Mouse (Mus musculus): ENCODE results near the gene Pi16. TPM values are rescaled to one million over a fixed set of nuclear protein-coding genes. Genes with fewer than 3 reads are reported as not detected.

The Pi16 gene
- polyA plus RNA-seq, 1 experiment, result 4.7 TPM

GRCm38 (mm10) chr17:29325831-29326230, 8.4 kb downstream of the Pi16 start:
- H3K4me3 ChIP-seq (replicated peaks), result no peak overlapping the region
- H3K9me3 ChIP-seq, result 0 out of 2 replicates have a peak, but pooled peaks cover 8% of the 10 kb centered on the region
- H3K36me3 ChIP-seq (replicated peaks; ENCODE audit: low read length), result peaks cover 18% of the 10 kb centered on the region
- peaks cover 17% of the 10 kb centered on the region for H3K4me1 ChIP-seq
- H3K27me3 ChIP-seq (replicated peaks), result peaks cover 31% of the 10 kb centered on the region
- no peak for TF ChIP-seq GATA1 (IDR thresholded peaks at IDR 0.05; ENCODE audit: borderline replicate concordance, low read length)
- TF ChIP-seq FLI1 (IDR thresholded peaks at IDR 0.05; ENCODE audit: low read length), result no peak

DNA sequence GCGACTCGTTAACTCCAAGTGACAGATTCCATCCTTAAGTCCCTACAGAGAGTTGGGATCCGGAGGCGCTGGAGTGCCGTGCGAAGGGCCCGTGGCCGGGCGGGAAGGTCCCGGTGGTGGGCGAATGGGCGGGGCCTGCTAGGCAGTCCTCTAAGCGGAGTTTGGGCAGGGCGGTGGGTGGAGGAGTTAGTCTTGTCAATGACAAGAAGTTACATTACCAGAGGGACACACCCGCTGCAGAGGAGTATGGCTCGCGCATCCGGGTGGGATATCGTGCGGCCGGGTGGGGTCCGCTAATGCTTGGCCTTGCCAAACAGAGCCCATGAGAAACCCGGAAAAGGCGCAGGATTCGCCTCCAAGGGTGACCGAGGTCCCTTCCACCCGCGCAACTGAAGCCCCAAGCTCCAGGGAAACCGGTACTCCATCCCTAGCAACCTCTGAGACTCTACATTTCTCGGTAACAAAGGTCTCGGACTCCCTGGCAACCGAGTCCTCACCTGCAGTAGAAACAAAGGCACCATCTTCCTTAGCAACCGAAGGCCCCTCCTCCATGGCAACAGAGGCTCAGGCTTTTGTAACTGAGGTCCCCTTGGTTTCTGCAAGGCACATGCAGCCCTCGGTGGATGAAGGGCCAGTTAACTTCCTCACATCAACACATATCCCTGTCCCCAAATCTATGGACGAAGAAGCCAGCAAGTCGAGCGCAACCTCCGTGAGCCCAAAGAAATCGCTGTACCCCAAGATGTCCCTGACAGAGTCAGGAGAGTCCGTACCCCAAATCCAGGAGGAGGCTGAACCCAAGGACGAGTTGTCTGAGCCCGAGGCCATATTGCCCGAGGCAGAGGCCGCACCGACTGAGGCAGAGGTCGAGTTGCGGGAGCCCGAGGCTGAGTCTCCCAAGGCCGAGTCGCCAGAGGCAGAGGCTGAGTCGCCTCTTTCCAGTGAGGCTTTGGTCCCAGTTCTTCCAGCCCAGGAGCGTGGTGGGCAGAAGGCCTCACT, 9.3 kb downstream of the Pi16 start:
- H3K4me1 ChIP-seq, result peaks cover 27% of the 10 kb centered on the region
- 0 out of 2 replicates have a peak, but pooled peaks cover 8% of the 10 kb centered on the region for H3K9me3 ChIP-seq
- TF ChIP-seq GATA1 (IDR thresholded peaks at IDR 0.05; ENCODE audit: borderline replicate concordance, low read length), result no peak
- TF ChIP-seq FLI1 (IDR thresholded peaks at IDR 0.05; ENCODE audit: low read length), result no peak
- H3K36me3 ChIP-seq (replicated peaks; ENCODE audit: low read length), result peaks cover 27% of the 10 kb centered on the region
- H3K27me3 ChIP-seq (replicated peaks), result peaks cover 21% of the 10 kb centered on the region
- no peak overlapping the region for H3K4me3 ChIP-seq (replicated peaks)

DNA sequence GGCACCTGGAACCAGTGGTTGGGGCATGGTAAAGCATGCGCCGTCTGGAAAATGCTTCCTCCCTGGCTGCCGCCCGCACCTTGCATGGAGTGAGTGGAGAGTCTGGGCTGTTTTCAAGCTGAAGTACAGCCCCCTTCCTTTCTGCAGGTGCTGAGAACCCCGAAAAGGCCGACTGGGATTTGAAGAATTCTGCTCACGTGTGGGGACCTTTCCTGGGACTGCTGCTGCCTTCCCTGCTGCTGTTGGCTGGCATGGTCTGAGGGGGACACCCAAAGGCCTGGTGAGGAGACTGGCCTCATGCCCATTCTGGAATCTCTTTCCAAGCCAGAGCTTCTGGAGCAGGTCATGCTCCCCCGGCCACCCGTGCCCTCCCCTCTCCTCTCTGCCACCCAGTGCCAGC, 10.2 kb downstream of the Pi16 start:
- peaks cover 36% of the 10 kb centered on the region for H3K36me3 ChIP-seq (replicated peaks; ENCODE audit: low read length)
- no peak overlapping the region for H3K4me3 ChIP-seq (replicated peaks)
- TF ChIP-seq FLI1 (IDR thresholded peaks at IDR 0.05; ENCODE audit: low read length) (no peak), GATA1 (IDR thresholded peaks at IDR 0.05; ENCODE audit: borderline replicate concordance, low read length) (no peak)
- H3K4me1 ChIP-seq, result peaks cover 34% of the 10 kb centered on the region
- peaks cover 15% of the 10 kb centered on the region for H3K27me3 ChIP-seq (replicated peaks)
- 0 out of 2 replicates have a peak, but pooled peaks cover 8% of the 10 kb centered on the region for H3K9me3 ChIP-seq

GRCm38 (mm10) chr17:29330221-29330620, 12.7 kb downstream of the Pi16 start:
- H3K9me3 ChIP-seq, result 0 out of 2 replicates have a peak, but pooled peaks cover 8% of the 10 kb centered on the region
- no peak overlapping the region for H3K4me3 ChIP-seq (replicated peaks)
- TF ChIP-seq FLI1 (IDR thresholded peaks at IDR 0.05; ENCODE audit: low read length) (no peak), GATA1 (IDR thresholded peaks at IDR 0.05; ENCODE audit: borderline replicate concordance, low read length) (no peak)
- H3K4me1 ChIP-seq, result peaks cover 28% of the 10 kb centered on the region
- peaks cover 58% of the 10 kb centered on the region for H3K36me3 ChIP-seq (replicated peaks; ENCODE audit: low read length)
- H3K27me3 ChIP-seq (replicated peaks), result peaks cover 15% of the 10 kb centered on the region

DNA sequence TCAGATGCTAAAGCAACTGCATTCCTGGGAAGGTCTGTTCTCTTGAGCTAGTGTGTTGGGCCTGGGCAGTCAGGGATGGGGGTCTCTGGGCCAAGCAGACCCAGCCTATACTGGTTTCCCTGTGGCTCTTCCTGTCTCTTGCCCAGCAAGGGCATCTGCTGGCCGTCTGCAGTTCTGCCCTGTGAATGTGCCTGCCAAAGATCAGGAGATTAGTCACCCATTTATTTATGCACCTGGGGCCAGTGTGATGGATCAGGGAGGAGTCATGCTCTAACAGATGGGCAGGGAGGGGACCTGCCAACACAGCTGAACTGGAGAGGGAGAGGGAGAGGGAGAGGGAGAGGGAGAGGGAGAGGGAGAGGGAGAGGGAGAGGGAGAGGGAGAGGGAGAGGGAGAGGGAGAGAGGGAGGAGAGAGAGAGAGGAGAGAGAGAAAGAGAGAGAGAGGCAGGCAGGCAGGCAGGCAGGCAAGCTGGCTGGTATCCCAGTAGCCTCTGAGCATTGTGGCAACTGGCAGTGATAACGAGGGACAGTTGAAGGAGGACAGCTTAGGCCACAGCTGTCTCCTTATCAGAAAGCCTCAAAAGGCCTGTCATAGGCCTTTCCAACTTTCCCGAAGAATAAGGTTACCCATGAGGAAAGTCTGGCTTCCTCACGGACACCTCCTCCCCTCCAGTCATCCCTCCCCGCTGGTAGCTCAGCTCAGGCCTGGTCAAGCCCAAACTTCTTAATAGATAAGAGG, 13.4 kb downstream of the Pi16 start:
- H3K36me3 ChIP-seq (replicated peaks; ENCODE audit: low read length), result peaks cover 64% of the 10 kb centered on the region
- TF ChIP-seq GATA1 (IDR thresholded peaks at IDR 0.05; ENCODE audit: borderline replicate concordance, low read length) (no peak), FLI1 (IDR thresholded peaks at IDR 0.05; ENCODE audit: low read length) (no peak)
- H3K4me3 ChIP-seq (replicated peaks), result no peak overlapping the region

DNA sequence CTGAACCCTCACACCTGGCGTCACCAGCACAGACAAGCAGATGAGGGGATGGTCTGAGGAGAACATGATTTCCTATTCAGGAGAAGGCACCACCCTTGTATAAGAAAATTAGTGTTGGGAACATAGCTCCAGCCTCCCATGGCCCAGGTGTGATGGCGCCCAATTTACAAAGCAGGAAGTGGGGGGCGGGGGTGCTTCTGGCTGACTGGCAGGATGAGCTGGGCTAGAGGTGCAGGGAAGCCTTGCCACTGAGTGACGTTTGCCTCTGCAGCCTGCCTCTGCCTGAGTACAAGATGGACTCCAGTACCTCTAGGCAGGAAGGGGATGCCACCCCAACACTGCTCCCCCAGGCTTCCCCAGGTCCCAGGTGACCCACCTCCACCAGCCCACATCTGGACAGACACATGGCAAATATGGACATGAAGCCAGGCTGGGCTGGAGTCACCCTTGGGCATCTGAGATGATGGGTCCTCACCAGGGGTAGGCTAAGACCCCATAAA, 14.8 kb downstream of the Pi16 start:
- Histone ChIP-seq H3K4me1 (peaks cover 28% of the 10 kb centered on the region), H3K4me3 (replicated peaks) (no peak overlapping the region), H3K9me3 (0 out of 2 replicates have a peak, but pooled peaks cover 4% of the 10 kb centered on the region), H3K27me3 (replicated peaks) (peaks cover 6% of the 10 kb centered on the region), H3K36me3 (replicated peaks; ENCODE audit: low read length) (peaks cover 77% of the 10 kb centered on the region)
- TF ChIP-seq GATA1 (IDR thresholded peaks at IDR 0.05; ENCODE audit: borderline replicate concordance, low read length) (no peak), FLI1 (IDR thresholded peaks at IDR 0.05; ENCODE audit: low read length) (no peak)

More for the DNA sequence above, 13.4 kb downstream of the Pi16 start:
- Histone ChIP-seq H3K27me3 (replicated peaks) (peaks cover 14% of the 10 kb centered on the region), H3K4me1 (peaks cover 28% of the 10 kb centered on the region), H3K9me3 (0 out of 2 replicates have a peak, but pooled peaks cover 8% of the 10 kb centered on the region)

DNA sequence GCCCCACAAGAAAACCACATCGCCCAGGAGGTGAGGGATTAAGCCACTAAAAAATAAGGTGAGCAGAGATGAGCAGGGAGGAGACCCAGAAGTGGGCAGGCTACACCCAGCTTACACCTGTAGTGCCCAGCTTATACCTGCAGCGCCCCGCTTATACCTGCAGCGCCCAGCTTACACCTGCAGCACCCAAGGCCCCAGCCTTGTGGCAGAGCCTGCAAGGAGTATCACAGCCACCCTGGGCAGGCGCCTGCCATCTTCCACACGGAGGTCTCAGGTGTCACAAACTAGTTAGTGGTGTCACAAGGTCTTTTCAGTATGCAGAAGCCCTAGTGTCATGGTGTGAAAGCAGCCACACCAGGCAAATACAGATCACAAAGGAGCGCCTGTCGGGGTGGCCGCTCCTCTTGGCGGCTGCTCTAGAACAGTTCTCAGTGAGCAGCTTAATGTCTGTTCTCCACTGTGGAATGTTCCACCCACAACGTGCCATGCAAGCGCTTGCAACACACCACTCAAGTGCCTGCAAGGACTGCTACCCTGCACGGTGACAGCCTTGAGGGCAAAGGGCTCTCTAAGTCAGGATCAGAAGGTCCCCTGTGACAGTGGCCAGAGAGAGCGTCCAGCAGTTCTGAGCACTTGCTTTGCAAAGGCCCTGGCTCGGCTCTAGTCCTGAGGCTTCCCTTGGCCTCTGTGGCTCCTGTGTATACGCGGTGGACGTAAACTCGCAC, 18.9 kb downstream of the Pi16 start:
- H3K4me3 ChIP-seq (replicated peaks), result no peak overlapping the region
- H3K36me3 ChIP-seq (replicated peaks; ENCODE audit: low read length), result peaks cover 96% of the 10 kb centered on the region
- H3K27me3 ChIP-seq (replicated peaks), result no peaks in the 10 kb centered on the region
- H3K4me1 ChIP-seq, result peaks cover 30% of the 10 kb centered on the region
- H3K9me3 ChIP-seq, result no peaks in the 10 kb centered on the region
- TF ChIP-seq GATA1 (IDR thresholded peaks at IDR 0.05; ENCODE audit: borderline replicate concordance, low read length) (no peak), FLI1 (IDR thresholded peaks at IDR 0.05; ENCODE audit: low read length) (no peak)

DNA sequence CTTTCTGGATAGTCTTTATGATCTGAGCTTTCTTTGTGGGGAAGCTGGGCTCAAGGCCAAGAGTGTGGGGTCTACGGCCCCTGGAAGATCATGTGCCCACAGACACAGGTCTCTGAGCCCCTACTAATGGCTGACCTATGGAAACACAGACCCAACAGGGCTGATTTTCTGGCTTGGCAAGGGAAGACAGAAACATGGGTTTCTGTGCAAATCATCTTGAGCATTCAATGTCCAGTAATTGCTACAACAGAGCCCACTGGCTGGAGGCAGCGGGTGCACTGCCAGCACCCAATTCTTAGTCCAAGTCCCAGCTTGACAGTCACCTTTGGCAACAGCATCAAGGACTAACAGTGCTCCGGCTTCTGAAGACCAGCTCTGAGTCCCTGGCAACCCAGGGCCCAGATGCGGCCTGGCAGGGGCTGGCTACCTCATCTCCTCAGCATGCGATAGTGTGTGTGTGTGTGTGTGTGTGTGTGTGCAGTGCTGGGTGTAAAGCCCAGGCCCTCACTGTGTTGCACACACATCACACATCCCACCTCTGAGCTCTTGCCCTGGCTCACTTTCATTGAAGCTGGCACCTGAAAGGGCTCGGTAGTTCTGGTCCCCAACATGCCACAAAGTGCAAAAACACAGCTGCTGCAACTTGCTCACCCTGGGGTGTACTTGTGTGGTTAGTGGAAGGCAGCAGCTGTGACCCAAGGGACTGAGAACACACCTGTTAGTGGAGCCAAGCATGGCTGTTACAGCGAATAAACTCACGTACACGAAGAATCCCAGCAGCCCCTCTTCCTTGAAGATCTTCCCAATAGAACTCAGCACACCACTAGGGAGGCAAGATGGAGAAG, 20.7 kb downstream of the Pi16 start:
- Histone ChIP-seq H3K4me1 (peaks cover 36% of the 10 kb centered on the region), H3K36me3 (replicated peaks; ENCODE audit: low read length) (peaks cover 95% of the 10 kb centered on the region), H3K4me3 (replicated peaks) (no peak overlapping the region), H3K9me3 (no peaks in the 10 kb centered on the region), H3K27me3 (replicated peaks) (no peaks in the 10 kb centered on the region)
- no peak for TF ChIP-seq FLI1 (IDR thresholded peaks at IDR 0.05; ENCODE audit: low read length)
- TF ChIP-seq GATA1 (IDR thresholded peaks at IDR 0.05; ENCODE audit: borderline replicate concordance, low read length), result no peak

Data from megakaryocyte, embryonic 14.5 days (primary cell).